Mouse (Mus musculus) midbrain, embryonic 15.5 days (tissue): Measurements from ENCODE around the gene Rarres1. TPM values are rescaled to one million over a fixed set of nuclear protein-coding genes. Genes with fewer than 3 reads are reported as not detected.

Experiments
- ATAC-seq: fragments of 200-750 bp; cut with Nextera tagmentation; replicated peaks from 2 replicates; pipeline ENCODE4 v1.8.0; 2017; ENCODE audit warnings: moderate TSS enrichment
- H3K27ac ChIP-seq: fragments of 300-500 bp; sonication (generic); 2 replicates; pipeline ENCODE4 v1.5.1; 2015; ENCODE audit warnings: mild to moderate bottlenecking, inconsistent platforms
- H3K27me3 ChIP-seq: fragments of 300-500 bp; sonication (generic); replicated peaks from 2 replicates; pipeline ENCODE4 v1.6.1; 2015; ENCODE audit warnings: inconsistent platforms
- H3K36me3 ChIP-seq: fragments of 300-500 bp; sonication (generic); replicated peaks from 2 replicates; pipeline ENCODE4 v1.6.1; 2015; ENCODE audit warnings: inconsistent platforms
- H3K4me1 ChIP-seq: fragments of 300-500 bp; sonication (generic); 2 replicates; pipeline ENCODE4 v1.6.1; 2015; ENCODE audit warnings: inconsistent platforms
- H3K4me2 ChIP-seq: fragments of 300-500 bp; sonication (generic); 2 replicates; pipeline ENCODE4 v1.6.1; 2015; ENCODE audit warnings: inconsistent platforms, mild to moderate bottlenecking, moderate library complexity
- H3K4me3 ChIP-seq: fragments of 300-500 bp; sonication (generic); 2 replicates; pipeline ENCODE4 v1.5.1; 2015; ENCODE audit warnings: mild to moderate bottlenecking, inconsistent platforms
- H3K9ac ChIP-seq: fragments of 300-500 bp; sonication (generic); 2 replicates; pipeline ENCODE4 v1.6.1; 2015; ENCODE audit warnings: mild to moderate bottlenecking, inconsistent platforms
- H3K9me3 ChIP-seq: fragments of 300-500 bp; sonication (generic); 2 replicates; pipeline ENCODE4 v1.6.1; 2016; ENCODE audit warnings: inconsistent platforms
- WGBS: fragments of 180-500 bp; shearing (Covaris S2); methylation state at CpG from one replicate; pipeline ENCODE4 v1.1.7; 2015; ENCODE audit warnings: mixed read lengths; 5-methylcytosine and 5-hydroxymethylcytosine counted together
- polyA plus RNA-seq: library from polyadenylated mRNA; unstranded; fragments of >200 nt; fragmentation: Nextera tagmentation; extraction: Ambion mirVana; gene quantifications from 2 replicates; pipeline ENCODE4 v1.2.1, GENCODE M21; 2015

Rarres1 gene
- polyA plus RNA-seq, 1 experiment from 2014 or later, result 2.6 TPM

DNA sequence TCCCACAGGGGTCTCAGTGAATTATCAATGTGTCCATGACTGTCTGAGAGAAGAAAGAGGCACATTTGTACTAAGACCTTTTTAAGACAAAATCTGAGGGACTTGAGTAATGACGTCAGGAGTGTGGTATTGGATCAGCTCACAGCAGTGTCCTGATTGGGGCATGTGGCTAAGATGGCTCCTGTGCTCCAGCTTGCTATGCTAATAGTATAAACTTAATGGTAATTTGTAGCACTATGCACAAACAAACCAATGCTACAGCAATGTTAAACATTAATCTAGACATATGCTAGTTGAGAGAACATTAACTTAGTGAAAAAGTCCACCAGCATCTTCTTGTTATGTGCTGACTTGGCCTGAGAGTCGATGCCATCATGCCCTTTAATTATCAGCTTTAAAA, 30.1 kb downstream of the Rarres1 start:
- no peak for ATAC-seq
- no peak overlapping the region for H3K9ac ChIP-seq
- WGBS, result 81% methylated on average over 2 of the region's 2 CpGs

DNA sequence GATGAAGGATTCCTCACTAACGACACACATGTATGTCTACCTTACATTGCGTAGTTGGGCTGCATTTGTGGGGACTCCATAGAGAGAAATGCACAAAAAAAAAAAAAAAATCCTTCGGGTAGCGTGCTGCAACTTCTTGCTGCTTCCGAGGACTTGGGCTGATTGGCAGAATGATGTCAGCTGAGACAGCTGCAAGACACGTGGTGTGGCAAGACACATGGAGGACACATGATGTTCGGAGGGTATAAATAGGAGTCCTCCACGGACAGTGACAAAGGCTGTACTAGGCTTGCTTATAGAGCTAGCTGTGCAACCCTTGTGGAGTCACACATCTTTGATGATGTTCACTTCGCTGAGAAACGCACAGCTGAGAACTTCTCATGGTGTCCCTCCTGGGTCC, 32.9 kb downstream of the Rarres1 start:
- no peak for ATAC-seq
- Histone ChIP-seq H3K9me3 (no peaks in the 10 kb centered on the region), H3K36me3 (no peaks in the 10 kb centered on the region), H3K4me2 (no peak overlapping the region), H3K27me3 (no peaks in the 10 kb centered on the region), H3K27ac (no peak overlapping the region), H3K4me3 (no peak overlapping the region), H3K4me1 (no peaks in the 10 kb centered on the region), H3K9ac (no peak overlapping the region)
- 96% methylated on average over 10 of the region's 10 CpGs for WGBS

More for the DNA sequence above, 30.1 kb downstream of the Rarres1 start:
- Histone ChIP-seq H3K4me2 (no peak overlapping the region), H3K4me1 (no peaks in the 10 kb centered on the region), H3K27ac (no peak overlapping the region), H3K9me3 (no peaks in the 10 kb centered on the region), H3K36me3 (no peaks in the 10 kb centered on the region), H3K4me3 (no peak overlapping the region), H3K27me3 (no peaks in the 10 kb centered on the region)

DNA sequence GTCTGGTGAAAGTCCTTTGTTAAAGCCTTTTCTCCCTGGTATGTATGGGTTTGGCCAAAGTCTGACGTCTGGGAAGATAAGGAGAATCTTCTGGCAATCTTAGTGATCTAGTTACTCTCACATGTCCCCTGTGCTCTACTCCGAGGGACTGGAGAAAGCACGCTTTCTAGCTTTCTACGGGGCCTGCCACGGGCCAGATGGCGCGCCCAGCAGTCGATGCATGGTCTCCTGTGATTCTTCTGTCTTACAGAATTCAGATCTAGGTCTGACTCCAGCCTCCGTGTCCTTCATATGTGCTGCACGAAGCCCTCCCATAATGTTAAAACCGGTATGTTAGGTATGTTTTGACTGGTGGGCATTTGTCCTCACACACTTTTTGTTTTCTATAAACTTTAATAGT, 35.5 kb downstream of the Rarres1 start:
- Histone ChIP-seq H3K27ac (no peak overlapping the region), H3K4me1 (no peaks in the 10 kb centered on the region), H3K36me3 (peaks cover 9% of the 10 kb centered on the region; the same call in 1 of the 2 replicates), H3K4me2 (no peak overlapping the region), H3K4me3 (no peak overlapping the region), H3K9me3 (no peaks in the 10 kb centered on the region), H3K27me3 (no peaks in the 10 kb centered on the region), H3K9ac (no peak overlapping the region)
- no peak for ATAC-seq
- 95% methylated on average over 11 of the region's 11 CpGs for WGBS

DNA sequence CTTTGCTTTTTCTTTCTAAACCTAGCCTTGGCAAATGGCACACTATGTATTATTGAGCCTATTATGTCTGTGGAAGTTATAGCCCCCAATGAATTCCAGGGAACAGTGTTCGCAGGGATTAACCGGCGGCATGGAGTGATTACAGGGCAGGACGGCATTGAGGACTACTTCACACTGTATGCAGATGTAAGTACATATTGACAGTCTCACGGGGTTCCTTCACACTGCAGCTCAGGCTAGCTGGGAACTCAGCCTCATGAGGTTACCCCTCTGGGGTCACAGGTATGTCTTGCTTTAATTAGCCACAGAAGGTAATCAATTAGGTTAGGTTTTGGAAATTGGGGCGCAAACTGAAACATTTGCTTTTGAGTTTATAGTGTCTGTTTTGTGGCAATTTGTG, 41.9 kb downstream of the Rarres1 start:
- H3K36me3 ChIP-seq, result peaks cover 19% of the 10 kb centered on the region; the same call in 1 of the 2 replicates
- H3K9ac ChIP-seq, result no peak overlapping the region
- WGBS, result 82% methylated on average over 6 of the region's 6 CpGs
- H3K4me2 ChIP-seq, result no peak overlapping the region
- H3K27me3 ChIP-seq, result no peaks in the 10 kb centered on the region
- no peak overlapping the region for H3K27ac ChIP-seq
- no peaks in the 10 kb centered on the region for H3K4me1 ChIP-seq
- no peak for ATAC-seq
- no peak overlapping the region for H3K4me3 ChIP-seq
- H3K9me3 ChIP-seq, result no peaks in the 10 kb centered on the region

DNA sequence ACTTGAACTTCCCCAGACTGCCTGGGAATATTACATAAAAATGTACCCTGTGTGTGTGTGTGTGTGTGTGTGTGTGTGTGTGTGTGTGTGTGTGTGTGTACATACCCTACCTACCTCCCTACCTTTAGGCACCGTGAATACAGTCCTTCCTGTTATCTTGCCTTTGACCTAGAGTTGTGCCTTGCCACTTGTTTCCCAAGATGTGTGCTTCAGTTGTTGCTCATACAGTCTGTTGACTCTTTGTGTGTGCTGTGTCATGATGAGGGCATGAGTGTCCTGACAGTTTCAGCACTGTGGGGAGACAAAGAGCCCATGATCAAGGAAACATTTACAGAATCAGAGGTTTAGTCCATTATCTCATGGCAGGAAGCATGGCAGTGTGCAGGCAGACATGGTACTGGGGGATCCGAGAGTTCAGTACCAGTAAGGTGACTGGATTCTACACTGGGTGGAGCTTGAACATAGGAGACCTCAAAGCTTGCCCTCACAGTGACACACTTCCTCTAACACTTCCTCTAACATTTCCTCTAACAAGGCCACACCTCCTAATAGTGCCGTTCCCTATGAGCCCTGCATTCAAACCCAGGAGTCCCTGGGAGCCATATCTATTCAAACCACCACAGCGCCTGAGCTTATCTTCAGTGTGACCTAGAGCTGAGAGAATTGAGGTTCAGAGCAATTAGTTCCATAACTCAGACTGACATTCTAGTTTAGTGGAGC, 43.8 kb downstream of the Rarres1 start:
- Histone ChIP-seq H3K27ac (no peak overlapping the region), H3K9me3 (no peaks in the 10 kb centered on the region), H3K4me2 (no peak overlapping the region), H3K4me3 (no peak overlapping the region), H3K4me1 (no peaks in the 10 kb centered on the region), H3K36me3 (peaks cover 24% of the 10 kb centered on the region; the same call in 1 of the 2 replicates), H3K9ac (no peak overlapping the region), H3K27me3 (no peaks in the 10 kb centered on the region)
- WGBS, result 95% methylated on average over 4 of the region's 4 CpGs
- no peak for ATAC-seq

DNA sequence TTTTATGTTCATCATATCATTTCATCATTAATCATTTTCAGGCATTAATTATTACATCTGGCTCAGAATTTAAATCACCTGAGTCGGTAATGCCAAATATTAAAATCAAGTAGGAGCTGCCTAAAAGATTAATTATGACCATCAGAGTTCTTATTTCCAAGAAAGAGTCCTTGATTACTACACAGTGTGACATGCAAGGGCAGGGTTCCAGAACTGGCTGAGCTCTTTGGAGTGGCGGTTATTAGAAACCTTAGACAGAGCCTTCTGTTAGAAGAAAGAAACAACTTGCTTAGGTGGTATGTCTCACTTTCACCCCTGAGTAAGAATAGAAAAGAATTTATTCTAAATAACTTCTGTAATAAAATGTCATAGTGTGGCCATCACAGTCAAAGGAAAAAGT, 48.0 kb downstream of the Rarres1 start:
- Histone ChIP-seq H3K4me1 (peaks cover 20% of the 10 kb centered on the region), H3K9me3 (no peaks in the 10 kb centered on the region), H3K27me3 (no peaks in the 10 kb centered on the region), H3K36me3 (peaks cover 17% of the 10 kb centered on the region; the same call in 1 of the 2 replicates), H3K4me2 (no peak overlapping the region), H3K27ac (no peak overlapping the region), H3K4me3 (no peak overlapping the region), H3K9ac (no peak overlapping the region)
- no peak for ATAC-seq
- WGBS, result 94% methylated on average over 2 of the region's 2 CpGs

DNA sequence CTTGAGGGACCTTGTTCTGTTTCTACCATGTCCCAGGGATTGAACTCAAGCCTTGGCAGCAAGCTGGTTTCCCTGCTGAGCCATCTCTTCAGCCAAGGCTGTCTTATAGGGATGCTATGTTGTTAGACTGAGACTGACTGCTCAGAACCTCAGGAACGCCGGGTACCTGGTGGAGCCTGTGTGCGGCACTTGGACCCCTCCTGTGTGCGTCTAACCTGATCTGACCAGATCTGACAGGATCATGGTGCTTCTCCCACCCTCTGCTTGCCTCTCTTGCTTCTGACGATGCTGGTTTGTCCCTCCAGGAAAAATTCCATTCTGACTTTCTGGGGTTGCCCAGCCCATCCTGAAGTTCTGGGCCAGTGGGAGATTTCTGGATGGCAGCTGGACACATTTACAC, 48.7 kb downstream of the Rarres1 start:
- Histone ChIP-seq H3K36me3 (peaks cover 17% of the 10 kb centered on the region; the same call in 1 of the 2 replicates), H3K9me3 (no peaks in the 10 kb centered on the region), H3K9ac (no peak overlapping the region), H3K4me3 (no peak overlapping the region), H3K27ac (no peak overlapping the region), H3K4me2 (no peak overlapping the region), H3K4me1 (peaks cover 20% of the 10 kb centered on the region), H3K27me3 (no peaks in the 10 kb centered on the region)
- ATAC-seq, result no peak
- 93% methylated on average over 5 of the region's 5 CpGs for WGBS

DNA sequence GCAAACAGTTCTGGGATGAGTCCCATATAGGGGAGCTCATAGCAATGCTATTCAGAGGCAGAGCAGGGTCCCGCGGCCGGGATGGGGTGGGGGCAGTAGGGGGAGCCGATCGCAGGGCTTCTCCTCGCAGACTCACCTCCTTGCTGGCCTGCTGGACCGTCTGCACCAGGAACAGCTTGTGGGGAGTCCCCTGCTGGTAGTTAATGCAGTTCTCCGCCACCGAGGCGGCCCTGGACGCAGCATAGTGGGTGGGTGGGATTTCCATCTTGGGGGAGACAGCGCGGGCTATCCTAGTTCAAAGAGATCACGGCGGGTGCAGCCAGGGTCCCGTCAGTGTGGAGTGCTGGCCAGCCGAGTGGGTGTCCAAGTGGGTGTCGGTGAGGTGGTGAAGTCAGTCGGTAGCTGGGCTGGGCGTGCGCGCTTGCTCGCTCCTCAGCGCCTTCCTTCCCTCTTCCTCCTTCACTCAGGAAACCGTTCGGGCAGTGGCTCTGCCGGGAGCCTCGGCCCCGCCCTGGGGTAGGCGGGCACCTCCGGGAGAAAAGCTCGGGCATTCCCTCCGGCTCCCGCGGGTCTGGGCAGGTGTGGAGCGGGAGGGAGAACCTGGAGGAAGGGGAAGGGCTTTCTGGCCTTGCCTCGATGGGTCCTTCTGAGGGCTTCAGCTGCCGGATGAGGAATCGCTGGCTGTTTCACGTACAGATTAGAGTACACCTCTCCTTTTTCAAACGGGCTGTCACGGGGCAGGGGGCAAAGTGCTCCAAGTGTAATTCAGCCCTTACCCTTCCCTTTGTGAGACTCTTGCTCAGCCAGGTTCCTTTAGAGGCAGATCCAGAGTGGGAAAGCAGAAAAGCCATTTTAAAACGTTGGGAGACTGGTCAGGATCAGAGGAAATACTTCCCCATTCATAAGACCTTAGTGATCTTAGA, 51.6 kb downstream of the Rarres1 start, which contains the start of gene Lxn:
Lxn (minus strand) TSS at position 477 of the 923 bp plus-strand sequence.
- Histone ChIP-seq H3K36me3 (0 out of 2 replicates have a peak, but pooled peaks cover 10% of the 10 kb centered on the region), H3K9ac (peak within 1 kb of the TSS; percentile 79), H3K4me1 (peaks cover 20% of the 10 kb centered on the region), H3K4me3 (peak within 1 kb of the TSS; percentile 68), H3K9me3 (no peaks in the 10 kb centered on the region), H3K4me2 (peak within 1 kb of the TSS; percentile 90), H3K27ac (peak within 1 kb of the TSS; percentile 79), H3K27me3 (no peaks in the 10 kb centered on the region)
- under 1% methylated on average over 43 of the region's 43 CpGs for WGBS
- ATAC-seq, result peak; percentile 89

DNA sequence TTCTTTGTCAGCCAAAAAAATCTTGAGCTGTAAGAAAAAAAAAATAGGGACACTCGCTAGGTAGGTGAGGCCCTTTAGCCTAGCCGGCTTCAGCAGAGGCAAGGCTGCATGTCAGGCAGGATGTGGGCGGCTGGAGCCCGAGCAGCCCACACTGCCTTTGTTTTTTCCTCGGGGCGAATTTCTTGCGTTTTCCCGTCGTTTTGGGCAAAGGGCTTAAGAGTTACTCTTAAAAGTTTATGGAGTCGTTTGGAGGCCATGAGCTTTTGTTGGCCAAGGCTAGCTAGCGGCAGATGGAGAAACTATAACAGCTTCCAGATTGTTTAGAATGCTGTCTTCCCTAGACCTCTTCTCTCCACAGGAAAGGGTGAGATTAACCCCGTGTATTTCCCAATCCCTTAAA, 52.3 kb downstream of the Rarres1 start:
- Histone ChIP-seq H3K4me2 (peak overlapping the region; percentile 90), H3K27ac (peak overlapping the region; percentile 79), H3K4me3 (peak overlapping the region; percentile 68), H3K27me3 (no peaks in the 10 kb centered on the region), H3K36me3 (peaks cover 4% of the 10 kb centered on the region; the same call in 1 of the 2 replicates), H3K4me1 (peaks cover 20% of the 10 kb centered on the region), H3K9me3 (no peaks in the 10 kb centered on the region), H3K9ac (peak overlapping the region; percentile 79)
- WGBS, result 3% methylated on average over 12 of the region's 12 CpGs
- ATAC-seq, result no peak

DNA sequence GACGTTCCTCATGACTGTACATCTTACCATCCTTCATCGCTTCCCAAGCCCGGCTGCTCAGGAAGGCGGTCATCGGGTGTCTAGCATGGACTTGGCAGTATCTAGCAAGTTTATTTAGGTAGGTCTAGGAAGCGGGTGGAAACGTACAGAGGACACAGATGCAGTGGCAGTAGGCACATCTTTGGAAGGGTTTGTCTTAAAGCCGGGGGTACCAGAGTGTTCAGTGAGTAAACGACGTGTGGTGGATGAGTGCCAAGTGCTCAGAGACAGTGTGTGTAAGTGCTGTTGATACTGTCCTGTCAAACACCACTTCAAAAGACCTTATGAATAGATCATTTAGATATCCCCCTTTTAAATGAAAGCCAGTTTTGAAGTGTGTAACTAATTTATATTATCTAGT, 52.7 kb downstream of the Rarres1 start:
- Histone ChIP-seq H3K4me2 (peak overlapping the region; percentile 90), H3K4me3 (peak overlapping the region; percentile 68), H3K9ac (0 out of 2 replicates have a peak overlapping the region, but pooled peaks have one; percentile 15), H3K27me3 (no peaks in the 10 kb centered on the region), H3K27ac (peak overlapping the region; percentile 45; the same call in 1 of the 2 replicates), H3K36me3 (peaks cover 5% of the 10 kb centered on the region; the same call in 1 of the 2 replicates), H3K4me1 (peaks cover 20% of the 10 kb centered on the region), H3K9me3 (no peaks in the 10 kb centered on the region)
- WGBS, result 54% methylated on average over 10 of the region's 10 CpGs
- ATAC-seq, result no peak

DNA sequence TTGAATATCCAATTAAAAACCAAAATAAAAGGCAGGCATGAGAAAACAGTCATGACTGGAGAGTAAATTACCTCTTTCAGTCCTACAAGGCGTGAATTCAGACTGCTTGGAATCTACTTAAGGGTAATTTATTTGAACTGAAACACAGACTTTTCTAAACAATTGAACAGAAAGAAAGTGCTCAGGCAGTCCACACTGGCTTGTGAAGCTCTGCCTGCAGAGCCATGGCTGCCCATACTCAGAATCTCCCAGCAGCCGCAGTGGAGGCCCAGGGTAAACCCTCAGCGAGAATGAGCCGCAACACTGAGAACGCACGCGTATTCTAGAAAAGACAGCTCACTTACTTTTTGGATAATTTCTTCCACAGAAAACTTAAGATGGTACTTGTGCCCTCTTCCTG, 53.3 kb downstream of the Rarres1 start:
- WGBS, result 66% methylated on average over 7 of the region's 7 CpGs
- 0 out of 2 replicates have a peak overlapping the region, but pooled peaks have one; percentile 27 for H3K27ac ChIP-seq
- peaks cover 20% of the 10 kb centered on the region for H3K4me1 ChIP-seq
- no peak for ATAC-seq
- peak overlapping the region; percentile 90; the same call in 1 of the 2 replicates for H3K4me2 ChIP-seq
- no peaks in the 10 kb centered on the region for H3K27me3 ChIP-seq
- no peaks in the 10 kb centered on the region for H3K9me3 ChIP-seq
- H3K36me3 ChIP-seq, result peaks cover 9% of the 10 kb centered on the region; the same call in 1 of the 2 replicates
- H3K4me3 ChIP-seq, result peak overlapping the region; percentile 68; the same call in 1 of the 2 replicates
- no peak overlapping the region for H3K9ac ChIP-seq

DNA sequence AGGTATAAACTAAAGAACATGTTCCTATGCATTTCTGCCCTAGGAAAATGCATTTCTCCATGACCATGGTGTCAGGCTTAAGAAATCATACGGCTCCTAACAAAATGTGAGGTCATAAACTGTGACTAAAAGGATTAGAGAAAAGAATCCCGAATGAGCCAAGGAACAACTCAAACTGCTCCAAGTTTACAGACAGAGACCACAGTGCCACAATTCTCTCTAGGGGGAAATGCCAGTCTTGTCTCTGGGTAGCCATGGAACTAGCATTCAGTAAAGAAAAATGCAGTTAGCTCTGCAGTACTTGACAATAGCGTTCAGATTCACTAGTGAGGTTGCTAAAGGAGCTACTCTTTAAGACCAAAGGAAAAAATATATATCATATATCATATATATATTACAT, 55.4 kb downstream of the Rarres1 start:
- Histone ChIP-seq H3K4me3 (no peak overlapping the region), H3K9me3 (no peaks in the 10 kb centered on the region), H3K9ac (no peak overlapping the region), H3K4me1 (peaks cover 20% of the 10 kb centered on the region), H3K27ac (peak overlapping the region; percentile 64), H3K27me3 (no peaks in the 10 kb centered on the region), H3K36me3 (peaks cover 28% of the 10 kb centered on the region), H3K4me2 (no peak overlapping the region)
- ATAC-seq, result no peak
- 27% methylated on average over 3 of the region's 3 CpGs for whole genome bisulfite sequencing
